Mouse (Mus musculus): Measurements from ENCODE around the gene Exoc6. TPM values are rescaled to one million over a fixed set of nuclear protein-coding genes. Genes with fewer than 3 reads are reported as not detected.
"Not testable (repeated sequence)": the region's sequence is repeated elsewhere in the genome, so short reads cannot be mapped to it uniquely, and the experiment has no call there.

The Exoc6 gene
- polyA plus RNA-seq, 1 experiment from 2014 or later = 10.1 TPM

GRCm38 (mm10) chr19:37545231-37545630, 5.0 kb upstream of the Exoc6 start:
- no peak for ATAC-seq (ENCODE audit: low FRiP score)
- Histone ChIP-seq H3K4me2 (replicated peaks; ENCODE audit: low read depth, low read length) (no peak overlapping the region), H3K4me3 (ENCODE audit: low read depth, low read length) (no peak overlapping the region), H3K9ac (ENCODE audit: low read depth, low read length) (no peak overlapping the region), H3K9me3 (ENCODE audit: control insufficient read depth, low read length) (no peaks in the 10 kb centered on the region), H3K27me3 (ENCODE audit: control insufficient read depth, insufficient read depth, low read length) (peaks cover 5% of the 10 kb centered on the region; the same call in 1 of the 2 replicates), H3K4me1 (replicated peaks; ENCODE audit: control insufficient read depth, insufficient read depth, low read length) (no peaks in the 10 kb centered on the region), H3K36me3 (ENCODE audit: control insufficient read depth, insufficient read depth, low read length) (no peaks in the 10 kb centered on the region), H3K27ac (ENCODE audit: low read depth, low read length) (no peak overlapping the region)
- DNase-seq (ENCODE audit: low spot score) = no peak
- 76% methylated on average over 3 of the region's 3 CpGs for WGBS

- H3K27ac ChIP-seq (ENCODE audit: low read depth, low read length) = no peak overlapping the region
- H3K4me2 ChIP-seq (replicated peaks; ENCODE audit: low read depth, low read length) = no peak overlapping the region
- H3K9me3 ChIP-seq (ENCODE audit: control insufficient read depth, low read length) = no peaks in the 10 kb centered on the region
- ATAC-seq (ENCODE audit: low FRiP score) = no peak
- DNase-seq (ENCODE audit: low spot score) = no peak
- no peak overlapping the region for H3K4me3 ChIP-seq (ENCODE audit: low read depth, low read length)
- peaks cover 5% of the 10 kb centered on the region; the same call in 1 of the 2 replicates for H3K27me3 ChIP-seq (ENCODE audit: control insufficient read depth, insufficient read depth, low read length)
- no peaks in the 10 kb centered on the region for H3K36me3 ChIP-seq (ENCODE audit: control insufficient read depth, insufficient read depth, low read length)
- H3K9ac ChIP-seq (ENCODE audit: low read depth, low read length) = no peak overlapping the region
- 88% methylated on average over 6 of the region's 6 CpGs for WGBS
- no peaks in the 10 kb centered on the region for H3K4me1 ChIP-seq (replicated peaks; ENCODE audit: control insufficient read depth, insufficient read depth, low read length)
Measured at GRCm38 (mm10) chr19:37545725-37546124, 4.5 kb upstream of the Exoc6 start.

- Histone ChIP-seq H3K4me3 (ENCODE audit: low read depth, low read length) (no peak overlapping the region), H3K36me3 (ENCODE audit: control insufficient read depth, insufficient read depth, low read length) (no peaks in the 10 kb centered on the region), H3K4me2 (replicated peaks; ENCODE audit: low read depth, low read length) (no peak overlapping the region), H3K4me1 (replicated peaks; ENCODE audit: control insufficient read depth, insufficient read depth, low read length) (no peaks in the 10 kb centered on the region), H3K9me3 (ENCODE audit: control insufficient read depth, low read length) (no peaks in the 10 kb centered on the region), H3K9ac (ENCODE audit: low read depth, low read length) (no peak overlapping the region), H3K27ac (ENCODE audit: low read depth, low read length) (no peak overlapping the region), H3K27me3 (ENCODE audit: control insufficient read depth, insufficient read depth, low read length) (peaks cover 5% of the 10 kb centered on the region; the same call in 1 of the 2 replicates)
- 74% methylated on average over 4 of the region's 4 CpGs for WGBS
- DNase-seq (ENCODE audit: low spot score) (no peak), ATAC-seq (ENCODE audit: low FRiP score) (no peak)
Measured at GRCm38 (mm10) chr19:37546776-37547175, 3.4 kb upstream of the Exoc6 start.

- peak; percentile 20; the same call in 1 of the 2 replicates for ATAC-seq (ENCODE audit: low FRiP score)
- no peak overlapping the region for H3K27ac ChIP-seq (ENCODE audit: low read depth, low read length)
- H3K9me3 ChIP-seq (ENCODE audit: control insufficient read depth, low read length) = no peaks in the 10 kb centered on the region
- no peak for DNase-seq (ENCODE audit: low spot score)
- H3K4me1 ChIP-seq (replicated peaks; ENCODE audit: control insufficient read depth, insufficient read depth, low read length) = no peaks in the 10 kb centered on the region
- no peaks in the 10 kb centered on the region for H3K36me3 ChIP-seq (ENCODE audit: control insufficient read depth, insufficient read depth, low read length)
- H3K4me3 ChIP-seq (ENCODE audit: low read depth, low read length) = peak overlapping the region; percentile 89
- H3K4me2 ChIP-seq (replicated peaks; ENCODE audit: low read depth, low read length) = peak overlapping the region; percentile 98
- peak overlapping the region; percentile 73; the same call in 1 of the 2 replicates for H3K9ac ChIP-seq (ENCODE audit: low read depth, low read length)
- 20% methylated on average over 8 of the region's 8 CpGs for WGBS
- peaks cover 5% of the 10 kb centered on the region; the same call in 1 of the 2 replicates for H3K27me3 ChIP-seq (ENCODE audit: control insufficient read depth, insufficient read depth, low read length)
Measured at GRCm38 (mm10) chr19:37551040-37551566, 885 bp downstream of the Exoc6 start.

DNA sequence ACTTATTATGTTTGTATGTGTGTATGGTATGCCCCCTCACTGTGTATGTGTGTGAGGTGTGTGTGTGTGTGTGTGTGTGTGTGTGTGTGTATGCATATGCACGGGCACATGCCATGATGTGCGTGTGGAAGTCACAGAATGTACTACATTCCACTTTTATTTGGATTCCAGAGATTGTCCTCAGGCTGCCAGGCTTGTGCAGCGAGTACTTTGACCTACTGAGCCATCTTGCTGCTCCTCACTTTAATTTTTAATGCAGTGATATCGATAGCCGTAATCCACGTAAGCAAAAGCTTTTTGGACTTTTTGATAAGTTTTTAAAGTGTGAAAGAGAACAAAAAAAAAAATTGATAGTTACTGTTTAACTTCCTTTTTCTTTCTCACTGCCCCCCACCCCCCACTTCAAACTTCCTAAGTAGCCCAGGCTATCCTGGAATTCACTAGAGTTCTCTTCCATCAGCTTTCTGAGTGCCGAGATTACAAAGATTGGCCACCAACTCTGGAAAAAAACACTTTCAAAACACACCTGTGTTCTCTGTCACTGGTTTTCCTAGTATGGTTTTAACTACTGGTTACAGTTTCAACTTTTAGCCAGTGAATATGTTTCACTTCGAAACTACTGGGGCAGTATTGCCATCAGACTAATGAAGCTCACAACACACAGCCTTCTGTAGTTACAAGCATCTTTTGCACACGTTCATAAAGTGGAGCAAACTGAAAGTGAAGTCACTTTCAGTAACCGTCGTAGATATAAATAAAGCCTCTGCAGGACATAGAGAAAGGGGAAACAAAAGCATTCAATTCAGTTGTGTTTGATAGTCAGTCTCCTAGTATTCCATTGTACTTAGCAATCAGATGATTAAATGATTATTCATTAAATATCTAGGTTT, 3.4 kb downstream of the Exoc6 start:
- no peak for ATAC-seq (ENCODE audit: low FRiP score)
- 88% methylated on average over 11 of the region's 11 CpGs for WGBS
- peaks cover 5% of the 10 kb centered on the region; the same call in 1 of the 2 replicates for H3K27me3 ChIP-seq (ENCODE audit: control insufficient read depth, insufficient read depth, low read length)
- H3K27ac ChIP-seq (ENCODE audit: low read depth, low read length) = no peak overlapping the region
- H3K9me3 ChIP-seq (ENCODE audit: control insufficient read depth, low read length) = no peaks in the 10 kb centered on the region
- no peaks in the 10 kb centered on the region for H3K4me1 ChIP-seq (replicated peaks; ENCODE audit: control insufficient read depth, insufficient read depth, low read length)
- no peak overlapping the region for H3K4me2 ChIP-seq (replicated peaks; ENCODE audit: low read depth, low read length)
- DNase-seq (ENCODE audit: low spot score) = no peak
- no peak overlapping the region for H3K9ac ChIP-seq (ENCODE audit: low read depth, low read length)
- no peak overlapping the region for H3K4me3 ChIP-seq (ENCODE audit: low read depth, low read length)
- H3K36me3 ChIP-seq (ENCODE audit: control insufficient read depth, insufficient read depth, low read length) = no peaks in the 10 kb centered on the region

- not testable (repeated sequence) for ATAC-seq (ENCODE audit: low FRiP score)
Measured at GRCm38 (mm10) chr19:37554266-37554650, 4.0 kb downstream of the Exoc6 start.

DNA sequence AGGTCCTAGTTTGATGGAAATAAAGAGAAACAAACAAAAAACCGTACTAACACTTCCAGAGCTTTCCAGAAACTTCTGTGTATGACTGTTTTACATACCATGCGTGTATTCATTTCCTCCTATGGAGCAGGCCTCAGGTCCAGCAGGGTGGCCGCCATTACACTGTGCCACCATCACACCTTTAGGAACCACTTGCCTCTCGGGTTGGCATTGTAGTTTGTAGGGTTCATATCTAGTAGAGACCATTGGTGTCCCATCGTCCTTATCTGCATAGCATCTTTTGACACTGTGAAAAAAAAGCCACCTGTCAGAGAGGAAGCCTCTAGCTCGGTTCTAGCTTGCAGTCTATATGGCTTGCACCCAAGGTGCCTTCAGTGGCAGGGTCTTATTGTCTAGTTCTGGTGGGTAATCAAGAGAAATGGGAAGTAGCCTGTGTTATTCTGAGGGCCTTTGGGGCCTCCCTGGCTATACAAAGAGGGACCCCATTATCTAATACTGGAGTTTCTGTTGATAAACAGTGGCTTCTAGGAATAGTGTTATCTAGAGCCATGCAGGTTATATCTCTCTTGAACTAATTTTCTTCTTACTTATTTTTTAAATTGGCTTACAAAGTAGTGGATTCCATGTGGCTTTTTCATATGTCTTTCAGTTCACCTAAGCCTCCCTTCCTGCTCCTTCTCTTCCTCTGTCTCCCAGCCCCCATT, 5.8 kb downstream of the Exoc6 start:
- WGBS = 89% methylated on average over 6 of the region's 6 CpGs

More at GRCm38 (mm10) chr19:37554266-37554650, 4.0 kb downstream of the Exoc6 start:
- WGBS = 92% methylated on average over 5 of the region's 5 CpGs
- H3K9ac ChIP-seq (ENCODE audit: low read depth, low read length); H3K27ac ChIP-seq (ENCODE audit: low read depth, low read length); DNase-seq (ENCODE audit: low spot score); H3K4me3 ChIP-seq (ENCODE audit: low read depth, low read length); H3K4me2 ChIP-seq (replicated peaks; ENCODE audit: low read depth, low read length); H3K27me3 ChIP-seq (ENCODE audit: control insufficient read depth, insufficient read depth, low read length); H3K36me3 ChIP-seq (ENCODE audit: control insufficient read depth, insufficient read depth, low read length); H3K4me1 ChIP-seq (replicated peaks; ENCODE audit: control insufficient read depth, insufficient read depth, low read length); H3K9me3 ChIP-seq (ENCODE audit: control insufficient read depth, low read length): not testable (repeated sequence)

DNA sequence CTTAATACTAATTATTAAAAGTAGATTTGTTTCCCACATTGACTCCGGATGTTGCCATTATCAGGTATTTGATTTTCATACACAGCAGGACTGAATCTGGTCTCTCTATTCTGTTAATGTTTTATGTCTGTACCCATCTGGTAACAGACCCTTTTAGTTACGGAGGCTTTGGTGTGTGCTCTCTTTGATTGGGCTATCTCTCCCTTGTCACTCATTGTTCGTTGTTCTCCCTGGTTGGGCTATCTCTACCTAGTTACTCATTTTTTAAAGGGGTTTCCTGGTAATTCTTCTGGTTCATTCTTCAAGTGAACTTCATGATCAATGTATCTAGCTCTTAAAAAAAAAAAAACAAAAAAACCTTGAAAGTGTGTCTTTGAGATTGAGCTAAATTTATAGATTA, 7.7 kb downstream of the Exoc6 start:
- H3K9me3 ChIP-seq (ENCODE audit: control insufficient read depth, low read length) = no peaks in the 10 kb centered on the region
- H3K4me1 ChIP-seq (replicated peaks; ENCODE audit: control insufficient read depth, insufficient read depth, low read length) = no peaks in the 10 kb centered on the region
- H3K4me3 ChIP-seq (ENCODE audit: low read depth, low read length) = no peak overlapping the region
- no peak overlapping the region for H3K4me2 ChIP-seq (replicated peaks; ENCODE audit: low read depth, low read length)
- 86% methylated on average over 3 of the region's 3 CpGs for WGBS
- no peak for DNase-seq (ENCODE audit: low spot score)
- no peak overlapping the region for H3K9ac ChIP-seq (ENCODE audit: low read depth, low read length)
- H3K27me3 ChIP-seq (ENCODE audit: control insufficient read depth, insufficient read depth, low read length) = no peaks in the 10 kb centered on the region
- no peaks in the 10 kb centered on the region for H3K36me3 ChIP-seq (ENCODE audit: control insufficient read depth, insufficient read depth, low read length)
- no peak for ATAC-seq (ENCODE audit: low FRiP score)
- no peak overlapping the region for H3K27ac ChIP-seq (ENCODE audit: low read depth, low read length)

More for the DNA sequence above, 5.8 kb downstream of the Exoc6 start:
- Histone ChIP-seq H3K9me3 (ENCODE audit: control insufficient read depth, low read length) (no peaks in the 10 kb centered on the region), H3K4me2 (replicated peaks; ENCODE audit: low read depth, low read length) (no peak overlapping the region), H3K4me1 (replicated peaks; ENCODE audit: control insufficient read depth, insufficient read depth, low read length) (no peaks in the 10 kb centered on the region), H3K27ac (ENCODE audit: low read depth, low read length) (no peak overlapping the region), H3K9ac (ENCODE audit: low read depth, low read length) (no peak overlapping the region), H3K27me3 (ENCODE audit: control insufficient read depth, insufficient read depth, low read length) (no peaks in the 10 kb centered on the region; the same call in 1 of the 2 replicates), H3K36me3 (ENCODE audit: control insufficient read depth, insufficient read depth, low read length) (no peaks in the 10 kb centered on the region), H3K4me3 (ENCODE audit: low read depth, low read length) (no peak overlapping the region)
- ATAC-seq (ENCODE audit: low FRiP score) (no peak), DNase-seq (ENCODE audit: low spot score) (no peak)

All from hindbrain, embryonic 11.5 days (tissue).